26 mouse cellular contexts compared by ENCODE assay signal in the genomic region with DNA sequence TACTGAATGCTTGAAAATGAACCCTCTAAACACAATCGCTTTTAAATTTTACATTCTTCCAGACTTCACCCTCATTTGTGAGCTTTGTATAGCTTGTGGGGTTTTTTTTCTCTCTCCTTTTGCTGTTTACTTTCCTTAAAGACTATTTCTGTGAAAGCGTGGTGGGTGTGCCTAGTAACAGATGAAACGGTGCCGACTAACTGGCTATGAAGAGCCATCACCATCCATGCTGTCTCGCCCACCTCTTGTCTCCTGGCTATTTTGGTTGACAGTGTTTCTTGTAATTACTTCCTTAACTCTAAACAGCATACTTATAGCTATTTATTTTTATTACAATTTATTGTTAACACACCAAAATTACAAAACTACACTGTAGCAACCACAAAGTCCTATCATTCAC.
DNase-seq lines count a peak whose midpoint lies in the region; ATAC-seq lines count a peak whose summit lies in the region.
"Had no signal": no experiment of that assay in that cellular context is flagged by ENCODE, and none has a peak within 500 bp of the region (broad histone marks: within the 10 kb centered on the region; RNA-seq: fewer than 3 reads in every experiment).

No protein-coding gene starts in this region.

- H3K9ac ChIP-seq in forebrain, embryonic 14.5 days (ENCODE audit: low read length) = no peak overlapping the region
- H3K9ac ChIP-seq: embryonic facial prominence, embryonic 15.5 days; forebrain, embryonic 15.5 days; hindbrain, embryonic 12.5 days had no signal

- ATAC-seq in frontal cortex, adult (ENCODE audit: low TSS enrichment) = peak; percentile 64; the same call in 1 of the 2 replicates
- no peak for ATAC-seq in forebrain, embryonic 14.5 days
- ATAC-seq: CD4-positive, CD25-positive, alpha-beta regulatory T cell, adult 4 months; forebrain, embryonic 15.5 days; hindbrain, postnatal 0 days had no signal

- intact Hi-C loops in left cerebral cortex, postnatal 14 days (cut with DNase I) = no loop called here
- intact Hi-C loops in left cerebral cortex, postnatal 4 days (cut with DNase I) = no loop called here
- intact Hi-C loops in left cerebral cortex, postnatal 25 days (cut with DNase I) = loop anchor here (2.0 kb wide), 1 partner anchor 48 kb away; no protein-coding TSS in a partner anchor

- H3K4me3 ChIP-seq in forebrain, embryonic 14.5 days (ENCODE audit: low read depth, low read length) = no peak overlapping the region
- H3K4me3 ChIP-seq: embryonic facial prominence, embryonic 15.5 days; erythroblast, embryonic 14.5 days; forebrain, embryonic 10.5 days; forebrain, embryonic 15.5 days; hindbrain, embryonic 12.5 days had no signal

- no peaks in the 10 kb centered on the region for H3K27me3 ChIP-seq in forebrain, embryonic 14.5 days (replicated peaks; ENCODE audit: control insufficient read depth, insufficient read depth, low read length)
- H3K27me3 ChIP-seq: embryonic facial prominence, embryonic 15.5 days; forebrain, embryonic 15.5 days; hindbrain, embryonic 12.5 days had no signal

- no peak overlapping the region for H3K4me2 ChIP-seq in forebrain, embryonic 14.5 days (ENCODE audit: low read length)
- H3K4me2 ChIP-seq: embryonic facial prominence, embryonic 15.5 days; forebrain, embryonic 15.5 days; hindbrain, embryonic 12.5 days had no signal

- H3K27ac ChIP-seq in forebrain, embryonic 14.5 days (ENCODE audit: low read depth, low read length) = no peak overlapping the region
- H3K27ac ChIP-seq: embryonic facial prominence, embryonic 15.5 days; forebrain, embryonic 10.5 days; forebrain, embryonic 15.5 days; hindbrain, embryonic 12.5 days; hindbrain, postnatal 0 days had no signal

- 87% methylated on average over 5 of the region's 5 CpGs for WGBS in forebrain, embryonic 14.5 days

- H3K9me3 ChIP-seq in forebrain, embryonic 14.5 days (replicated peaks; ENCODE audit: control insufficient read depth, low read length) = no peaks in the 10 kb centered on the region
- H3K9me3 ChIP-seq: embryonic facial prominence, embryonic 15.5 days; forebrain, embryonic 10.5 days; forebrain, embryonic 15.5 days; hindbrain, embryonic 12.5 days had no signal

- H3K36me3 ChIP-seq in forebrain, embryonic 14.5 days (ENCODE audit: control insufficient read depth, insufficient read depth, low read length) = no peaks in the 10 kb centered on the region
- H3K36me3 ChIP-seq: embryonic facial prominence, embryonic 15.5 days; forebrain, embryonic 10.5 days; forebrain, embryonic 15.5 days; G1E; hindbrain, embryonic 12.5 days had no signal

- no peaks in the 10 kb centered on the region for H3K4me1 ChIP-seq in forebrain, embryonic 14.5 days (ENCODE audit: control insufficient read depth, insufficient read depth, low read length)
- H3K4me1 ChIP-seq: embryonic facial prominence, embryonic 15.5 days; forebrain, embryonic 15.5 days; hindbrain, embryonic 12.5 days had no signal

- DNase-seq in frontal cortex, postnatal 25 days (ENCODE audit: low spot score in 2 of 2) = no peak
- DNase-seq in left cerebral cortex, postnatal 14 days (ENCODE audit: low spot score in 2 of 2) = peak; percentile 50 to 67
- DNase-seq in left cerebral cortex, postnatal 4 days = no peak
- peak; percentile 55 to 81 for DNase-seq in left cerebral cortex, postnatal 25 days (ENCODE audit: low spot score in 2 of 2)
- peak; percentile 45 to 58 for DNase-seq in right cerebral cortex, postnatal 36 days (ENCODE audit: low spot score in 2 of 2)
- DNase-seq in kidney, postnatal 10 days = no peak
- DNase-seq in forebrain, embryonic 14.5 days (ENCODE audit: low spot score) = no peak
- DNase-seq: adrenal gland, adult 8-10 months; adrenal gland, postnatal 36 days; B cell, adult 2 months; cerebellum, adult 11 months; cerebellum, adult 8-10 months; cerebellum, postnatal 14 days; embryo, embryonic 11 days; gastrocnemius, postnatal 25 days; heart, postnatal 10 days; heart, postnatal 4 days had no signal

Comparison
In these comparisons a context has a peak if more than half of its experiments do, and no peak if none do; other contexts are left out.
1. DNase-seq: peak in left cerebral cortex, postnatal 14 days (2 of 2), left cerebral cortex, postnatal 25 days (2 of 2) and right cerebral cortex, postnatal 36 days (2 of 2); none in frontal cortex, postnatal 25 days (0 of 2), left cerebral cortex, postnatal 4 days (single experiment), kidney, postnatal 10 days (single experiment) and forebrain, embryonic 14.5 days (single experiment).